Mouse (Mus musculus) layer of hippocampus, adult 9-10 months (tissue): Measurements from ENCODE around the gene Peli1.

ENCODE experiments used
- DNase-seq: peaks from one replicate; pipeline ENCODE4 v3.0.0; 2022; ENCODE audit warnings: low spot score

Peli1 gene

GRCm38 (mm10) chr11:21093081-21093815 lies 2.2 kb downstream of the Peli1 start:
- no peak for DNase-seq

GRCm38 (mm10) chr11:21096590-21096989 lies 5.5 kb downstream of the Peli1 start:
- DNase-seq = no peak

GRCm38 (mm10) chr11:21098457-21098856 lies 7.4 kb downstream of the Peli1 start:
- no peak for DNase-seq

- no peak for DNase-seq
Observed at GRCm38 (mm10) chr11:21100704-21101103, 9.6 kb downstream of the Peli1 start.

- DNase-seq = no peak
Observed at GRCm38 (mm10) chr11:21101286-21101685, 10.2 kb downstream of the Peli1 start.

GRCm38 (mm10) chr11:21102273-21103005 lies 11.3 kb downstream of the Peli1 start:
- no peak for DNase-seq

GRCm38 (mm10) chr11:21103186-21103585 lies 12.1 kb downstream of the Peli1 start:
- no peak for DNase-seq

GRCm38 (mm10) chr11:21105393-21105792 lies 14.3 kb downstream of the Peli1 start:
- no peak for DNase-seq

- no peak for DNase-seq
Observed at GRCm38 (mm10) chr11:21107120-21107519, 16.0 kb downstream of the Peli1 start.

GRCm38 (mm10) chr11:21109279-21109678 lies 18.2 kb downstream of the Peli1 start:
- no peak for DNase-seq

GRCm38 (mm10) chr11:21114516-21114915 lies 23.4 kb downstream of the Peli1 start:
- no peak for DNase-seq

GRCm38 (mm10) chr11:21115804-21116203 lies 24.7 kb downstream of the Peli1 start:
- DNase-seq = no peak

GRCm38 (mm10) chr11:21116623-21117295 lies 25.7 kb downstream of the Peli1 start:
- no peak for DNase-seq

GRCm38 (mm10) chr11:21121737-21122136 lies 30.6 kb downstream of the Peli1 start:
- DNase-seq = no peak

- DNase-seq = no peak
Observed at GRCm38 (mm10) chr11:21122399-21122798, 31.3 kb downstream of the Peli1 start.

GRCm38 (mm10) chr11:21131692-21132091 lies 40.6 kb downstream of the Peli1 start:
- no peak for DNase-seq

GRCm38 (mm10) chr11:21134875-21135451 lies 43.9 kb downstream of the Peli1 start:
- no peak for DNase-seq

- no peak for DNase-seq
Observed at GRCm38 (mm10) chr11:21139453-21139852, 48.4 kb downstream of the Peli1 start.

GRCm38 (mm10) chr11:21141242-21141641 lies 50.2 kb downstream of the Peli1 start:
- no peak for DNase-seq

- no peak for DNase-seq
Observed at GRCm38 (mm10) chr11:21141755-21142154, 50.7 kb downstream of the Peli1 start.

- DNase-seq = no peak
Observed at GRCm38 (mm10) chr11:21149476-21149875, 58.4 kb downstream of the Peli1 start.

- DNase-seq = no peak
Observed at GRCm38 (mm10) chr11:21150316-21150715, 59.2 kb downstream of the Peli1 start.

GRCm38 (mm10) chr11:21151672-21152071 lies 60.6 kb downstream of the Peli1 start:
- DNase-seq = no peak
